Mouse (Mus musculus) hindbrain, embryonic 14.5 days (tissue): ENCODE measurements around the gene Zfp62. TPM values are rescaled to one million over a fixed set of nuclear protein-coding genes. Genes with fewer than 3 reads are reported as not detected.
"Not testable (repeated sequence)": the region's sequence is repeated elsewhere in the genome, so short reads cannot be mapped to it uniquely, and the experiment has no call there.

ENCODE experiments used
- ATAC-seq: fragments of 200-750 bp; cut with Nextera tagmentation; 2 replicates; pipeline ENCODE4 v1.8.0; 2017; ENCODE audit warnings: moderate number of reproducible peaks, mild to moderate bottlenecking, moderate TSS enrichment, moderate library complexity; ENCODE audit not compliant: low FRiP score
- DNase-seq: peaks from one replicate; pipeline ENCODE4 v3.0.0-alpha.2; 2015; ENCODE audit warnings: low spot score
- H3K27ac ChIP-seq: fragments of 300-500 bp; sonication (generic); 2 replicates; pipeline ENCODE4 v1.5.1; 2014; ENCODE audit warnings: mild to moderate bottlenecking, moderate library complexity
- H3K27me3 ChIP-seq: fragments of 300-500 bp; sonication (generic); 2 replicates; pipeline ENCODE4 v1.6.1; 2014; ENCODE audit warnings: mild to moderate bottlenecking, low read length, mixed read lengths; ENCODE audit not compliant: control insufficient read depth, insufficient read depth
- H3K36me3 ChIP-seq: fragments of 300-500 bp; sonication (generic); replicated peaks from 2 replicates; pipeline ENCODE4 v1.6.1; 2014; ENCODE audit not compliant: control insufficient read depth, insufficient read depth
- H3K4me1 ChIP-seq: fragments of 300-500 bp; sonication (generic); replicated peaks from 2 replicates; pipeline ENCODE4 v1.6.1; 2014; ENCODE audit warnings: antibody characterized with exemption, low read length, mixed read lengths; ENCODE audit not compliant: control insufficient read depth, insufficient read depth
- H3K4me2 ChIP-seq: fragments of 300-500 bp; sonication (generic); replicated peaks from 2 replicates; pipeline ENCODE4 v1.6.1; 2014; ENCODE audit warnings: mild to moderate bottlenecking, moderate library complexity
- H3K4me3 ChIP-seq: fragments of 300-500 bp; sonication (generic); replicated peaks from 2 replicates; pipeline ENCODE4 v1.5.1; 2014; ENCODE audit warnings: mild to moderate bottlenecking, low read length
- H3K9ac ChIP-seq: fragments of 300-500 bp; sonication (generic); 2 replicates; pipeline ENCODE4 v1.6.1; 2014
- H3K9me3 ChIP-seq: fragments of 300-500 bp; sonication (generic); 2 replicates; pipeline ENCODE4 v1.6.1; 2016; ENCODE audit warnings: low read length; ENCODE audit not compliant: control insufficient read depth
- WGBS: fragments of 180-500 bp; shearing (Covaris S2); extraction: QIAGEN DNeasy Blood & Tissue Kit; methylation state at CpG from one replicate; pipeline ENCODE4 v1.1.7; 2014; 5-methylcytosine and 5-hydroxymethylcytosine counted together
- polyA plus RNA-seq: library from polyadenylated mRNA; unstranded; fragments of >200 nt; fragmentation: Nextera tagmentation; extraction: Ambion mirVana; gene quantifications from 2 replicates; pipeline ENCODE4 v1.2.1, GENCODE M21; 2014

The Zfp62 gene
- polyA plus RNA-seq, 1 experiment from 2014 or later = 48.2 TPM

DNA sequence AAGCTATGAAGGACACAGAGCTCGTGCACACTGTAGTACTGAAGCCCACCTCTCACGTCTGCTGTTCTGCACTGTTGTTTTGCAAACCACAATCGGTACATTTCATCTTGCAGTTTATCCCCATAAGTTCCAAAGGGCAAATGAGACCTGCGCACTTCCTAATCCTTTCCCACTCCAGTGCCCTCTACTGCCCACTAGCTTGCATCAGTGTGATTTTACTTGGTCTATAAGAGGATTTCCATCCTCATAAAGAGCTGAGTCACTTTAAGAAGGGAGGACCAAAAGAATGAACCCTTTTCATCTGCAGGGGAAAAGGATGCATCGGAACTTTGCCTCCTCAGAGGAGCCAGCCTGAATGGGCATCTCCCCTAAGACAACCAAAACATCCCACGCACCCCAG is 16.6 kb upstream of the Zfp62 start:
- ATAC-seq = no peak
- Histone ChIP-seq H3K27ac (no peak overlapping the region), H3K27me3 (no peaks in the 10 kb centered on the region), H3K9ac (no peak overlapping the region), H3K36me3 (no peaks in the 10 kb centered on the region), H3K4me1 (no peaks in the 10 kb centered on the region), H3K9me3 (no peaks in the 10 kb centered on the region), H3K4me3 (no peak overlapping the region), H3K4me2 (no peak overlapping the region)
- DNase-seq = no peak
- 81% methylated on average over 6 of the region's 6 CpGs for WGBS

- H3K27ac ChIP-seq = no peak within 1 kb of the TSS
- H3K36me3 ChIP-seq = no peaks in the 10 kb centered on the region
- no peaks in the 10 kb centered on the region for H3K4me1 ChIP-seq
- no peak within 1 kb of the TSS for H3K9ac ChIP-seq
- H3K4me3 ChIP-seq = no peak within 1 kb of the TSS
- no peak for ATAC-seq
- WGBS = 84% methylated on average over 8 of the region's 8 CpGs
- no peaks in the 10 kb centered on the region for H3K27me3 ChIP-seq
- H3K4me2 ChIP-seq = no peak within 1 kb of the TSS
- DNase-seq = no peak
- no peaks in the 10 kb centered on the region for H3K9me3 ChIP-seq
Measured at GRCm38 (mm10) chr11:49186955-49187488, 16.1 kb upstream of the Zfp62 start, which contains the start of gene Btnl9. Btnl9 (minus strand) TSS chr11:49187159.

DNA sequence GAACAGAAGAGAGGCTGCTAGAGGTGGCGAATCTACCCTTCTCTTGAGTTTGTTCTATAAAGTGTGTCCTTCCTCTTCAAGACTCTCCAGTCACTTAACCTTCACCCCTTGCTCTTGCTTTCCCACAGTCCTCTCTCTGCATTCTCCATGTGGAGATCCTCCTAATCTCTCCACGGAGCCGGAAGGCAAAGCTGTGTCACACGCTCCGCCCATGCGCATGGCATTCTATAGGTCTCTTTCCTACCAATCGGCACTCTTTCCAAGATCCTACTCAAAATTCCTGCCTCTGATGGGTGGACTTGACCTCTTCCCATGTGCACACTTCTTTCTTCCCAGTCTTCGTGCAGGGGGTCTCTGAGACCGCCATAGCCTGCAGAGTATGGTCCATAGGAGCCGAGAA is 15.4 kb upstream of the Zfp62 start:
- H3K36me3 ChIP-seq = no peaks in the 10 kb centered on the region
- H3K27me3 ChIP-seq = no peaks in the 10 kb centered on the region
- no peak for ATAC-seq
- H3K27ac ChIP-seq = no peak overlapping the region
- H3K4me2 ChIP-seq = no peak overlapping the region
- WGBS = 85% methylated on average over 10 of the region's 10 CpGs
- H3K9me3 ChIP-seq = no peaks in the 10 kb centered on the region
- no peaks in the 10 kb centered on the region for H3K4me1 ChIP-seq
- H3K9ac ChIP-seq = no peak overlapping the region
- no peak for DNase-seq
- H3K4me3 ChIP-seq = no peak overlapping the region

DNA sequence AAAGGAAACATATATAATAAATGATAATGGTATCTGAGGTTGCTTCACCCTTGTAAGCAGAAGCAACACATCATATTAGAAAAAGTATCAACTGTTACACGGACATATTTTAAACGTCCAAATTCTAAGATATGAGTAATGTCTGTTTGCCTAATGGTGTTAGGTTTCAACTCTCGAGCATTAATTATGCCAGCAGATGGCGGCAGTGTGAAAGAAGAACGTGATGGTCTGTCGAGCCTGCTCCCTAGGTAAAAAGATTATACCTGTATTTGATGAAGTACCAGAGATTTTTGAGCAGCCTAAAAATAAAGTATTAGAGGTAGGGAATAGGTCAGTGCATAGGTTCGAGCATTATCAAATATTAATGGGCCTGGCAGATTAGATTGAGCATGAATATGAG is 13.4 kb upstream of the Zfp62 start:
- Histone ChIP-seq H3K4me3 (no peak overlapping the region), H3K4me1 (no peaks in the 10 kb centered on the region), H3K27me3 (no peaks in the 10 kb centered on the region), H3K9me3 (no peaks in the 10 kb centered on the region), H3K4me2 (no peak overlapping the region), H3K27ac (no peak overlapping the region), H3K9ac (no peak overlapping the region), H3K36me3 (no peaks in the 10 kb centered on the region)
- WGBS = 8% methylated on average over 7 of the region's 7 CpGs
- DNase-seq = peak; percentile 65
- ATAC-seq = no peak

DNA sequence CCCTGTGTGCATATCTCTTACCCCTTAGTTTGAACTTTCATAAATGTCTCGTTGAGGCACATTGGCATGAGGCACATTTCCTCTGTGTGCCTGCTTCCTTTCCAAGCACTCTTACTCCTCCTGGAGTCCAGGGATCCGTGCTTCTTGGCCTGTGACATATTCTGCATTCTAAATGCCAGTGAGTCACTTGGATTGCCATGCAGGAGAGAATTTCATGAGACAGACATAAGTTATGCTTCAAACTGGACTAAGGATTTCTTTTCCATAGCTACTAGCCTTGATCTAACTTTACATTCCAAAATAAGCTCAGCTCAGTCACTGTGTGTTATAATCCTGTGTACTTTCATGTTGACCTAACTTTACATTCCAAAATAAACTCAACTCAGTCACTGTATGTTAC is 12.0 kb upstream of the Zfp62 start:
- H3K27ac ChIP-seq = no peak overlapping the region
- H3K4me2 ChIP-seq = no peak overlapping the region
- H3K27me3 ChIP-seq = no peaks in the 10 kb centered on the region
- H3K9me3 ChIP-seq = no peaks in the 10 kb centered on the region
- H3K9ac ChIP-seq = no peak overlapping the region
- no peaks in the 10 kb centered on the region for H3K36me3 ChIP-seq
- ATAC-seq (no peak), DNase-seq (no peak)
- 63% methylated on average over 2 of the region's 2 CpGs for WGBS
- H3K4me1 ChIP-seq = no peaks in the 10 kb centered on the region
- no peak overlapping the region for H3K4me3 ChIP-seq

DNA sequence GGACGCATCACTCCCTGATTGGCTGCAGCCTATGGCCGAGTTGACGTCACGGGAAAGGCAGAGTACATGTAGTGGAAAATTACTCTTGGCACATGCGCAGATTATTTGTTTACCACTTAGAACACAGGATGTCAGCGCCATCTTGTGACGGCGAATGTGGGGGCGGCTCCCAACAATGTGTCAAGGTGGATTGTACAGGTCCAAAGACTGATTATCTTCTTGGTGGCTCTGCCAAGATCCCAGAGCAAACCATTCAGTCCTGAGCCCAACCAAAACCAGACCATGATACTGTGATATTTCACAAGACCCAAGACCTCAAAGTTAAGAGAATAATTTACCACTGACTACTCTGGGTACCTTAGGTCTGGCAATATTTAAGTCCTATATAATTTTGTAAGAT is 8.3 kb upstream of the Zfp62 start:
- H3K4me3 ChIP-seq, ATAC-seq, H3K27me3 ChIP-seq, H3K4me1 ChIP-seq, DNase-seq, H3K9me3 ChIP-seq, H3K9ac ChIP-seq, H3K27ac ChIP-seq, H3K36me3 ChIP-seq, H3K4me2 ChIP-seq: not testable (repeated sequence)
- 91% methylated on average over 9 of the region's 9 CpGs for WGBS

DNA sequence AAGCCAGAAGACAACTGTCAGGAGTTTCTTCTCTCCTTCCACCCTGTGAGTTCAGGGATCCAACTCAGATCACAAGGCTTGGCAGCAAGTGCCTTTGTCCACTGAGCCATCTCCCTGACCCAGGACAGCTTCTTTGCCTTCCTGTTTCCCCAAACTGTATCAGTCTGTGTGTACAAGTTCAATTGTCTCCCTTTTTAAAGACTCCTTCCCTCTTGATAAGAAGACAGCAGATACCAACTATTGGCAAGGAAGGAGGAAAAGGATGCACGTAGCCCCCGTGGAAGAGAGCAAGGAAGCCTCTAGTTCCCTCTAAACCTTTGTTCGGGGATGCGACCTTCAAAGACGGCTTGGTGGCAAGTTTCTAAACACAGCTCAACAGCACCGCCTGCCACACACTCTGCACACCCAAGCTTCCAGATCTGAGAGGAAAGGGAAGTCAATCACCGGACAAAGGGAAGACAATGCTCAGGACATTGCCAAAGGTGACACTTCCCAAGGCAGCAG is 7.2 kb upstream of the Zfp62 start:
- WGBS = 87% methylated on average over 7 of the region's 7 CpGs
- Histone ChIP-seq H3K4me2 (no peak overlapping the region), H3K36me3 (no peaks in the 10 kb centered on the region), H3K4me1 (no peaks in the 10 kb centered on the region), H3K4me3 (no peak overlapping the region), H3K27ac (no peak overlapping the region), H3K9me3 (no peaks in the 10 kb centered on the region), H3K27me3 (no peaks in the 10 kb centered on the region), H3K9ac (no peak overlapping the region)
- DNase-seq = no peak
- ATAC-seq = no peak

- ATAC-seq (no peak), DNase-seq (no peak)
- no peak overlapping the region for H3K4me2 ChIP-seq
- H3K27me3 ChIP-seq = no peaks in the 10 kb centered on the region
- H3K9me3 ChIP-seq = no peaks in the 10 kb centered on the region
- peaks cover 21% of the 10 kb centered on the region for H3K4me1 ChIP-seq
- H3K9ac ChIP-seq = no peak overlapping the region
- no peaks in the 10 kb centered on the region for H3K36me3 ChIP-seq
- H3K27ac ChIP-seq = no peak overlapping the region
- no peak overlapping the region for H3K4me3 ChIP-seq
Measured at GRCm38 (mm10) chr11:49200666-49201065, 2.4 kb upstream of the Zfp62 start.

- no peaks in the 10 kb centered on the region for H3K36me3 ChIP-seq
- ATAC-seq = no peak
- H3K4me3 ChIP-seq = no peak overlapping the region
Measured at GRCm38 (mm10) chr11:49201142-49201541, 1.9 kb upstream of the Zfp62 start.

GRCm38 (mm10) chr11:49202071-49202470 is 1.0 kb upstream of the Zfp62 start:
- no peaks in the 10 kb centered on the region for H3K9me3 ChIP-seq
- 76% methylated on average over 2 of the region's 2 CpGs for WGBS
- no peak for ATAC-seq

More at GRCm38 (mm10) chr11:49201142-49201541, 1.9 kb upstream of the Zfp62 start:
- Histone ChIP-seq H3K4me1 (peaks cover 22% of the 10 kb centered on the region), H3K4me2 (no peak overlapping the region), H3K9me3 (no peaks in the 10 kb centered on the region), H3K9ac (no peak overlapping the region), H3K27ac (no peak overlapping the region), H3K27me3 (no peaks in the 10 kb centered on the region)
- no peak for DNase-seq

More at GRCm38 (mm10) chr11:49202071-49202470, 1.0 kb upstream of the Zfp62 start:
- Histone ChIP-seq H3K4me3 (peak overlapping the region; percentile 90), H3K36me3 (peaks cover 6% of the 10 kb centered on the region; the same call in 1 of the 2 replicates), H3K27ac (peak overlapping the region; percentile 98; the same call in 1 of the 2 replicates), H3K4me2 (peak overlapping the region; percentile 95), H3K9ac (peak overlapping the region; percentile 97), H3K27me3 (no peaks in the 10 kb centered on the region), H3K4me1 (peaks cover 22% of the 10 kb centered on the region)
- no peak for DNase-seq
